Mouse (Mus musculus): ENCODE measurements at regions not wholly inside any gene's neighbourhood (a gene's known extent, or its start where the extent isn't known, plus 50 kb on each side); places are given as distances from the start of the nearest gene placed in this dataset.

DNA sequence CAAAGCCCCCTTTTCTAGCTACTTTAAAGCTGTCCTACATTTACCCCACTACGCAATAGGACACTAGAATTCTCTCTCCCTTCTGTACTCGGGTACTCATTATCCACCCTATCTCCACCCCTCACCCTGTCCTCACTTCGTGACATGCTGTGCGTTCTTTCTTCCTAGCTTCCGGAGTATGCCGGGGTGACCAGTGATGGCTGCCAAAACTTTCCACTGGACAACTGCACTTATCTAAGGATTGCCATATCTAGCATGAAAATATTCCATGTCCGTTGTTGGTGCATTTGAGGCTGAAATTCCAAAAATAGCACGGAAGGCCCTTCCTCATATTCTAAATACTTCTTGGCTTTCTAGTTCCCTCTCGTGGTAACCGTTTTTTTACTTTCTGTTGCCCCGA lies 54.5 kb upstream of the Slc9a9 start:
- no peak for TF ChIP-seq POLR2A (IDR thresholded peaks at IDR 0.05; ENCODE audit: low read depth, low read length)
- TF ChIP-seq ZKSCAN1 (IDR thresholded peaks at IDR 0.05; ENCODE audit: borderline replicate concordance, low read depth, low read length), result no peak
- no peak for TF ChIP-seq NELFE (IDR thresholded peaks at IDR 0.05; ENCODE audit: low read depth, low read length)
- TF ChIP-seq EP300 (IDR thresholded peaks at IDR 0.05; ENCODE audit: low read length), result no peak
- TF ChIP-seq BHLHE40 (IDR thresholded peaks at IDR 0.05; ENCODE audit: low read depth, low read length), result no peak
- TF ChIP-seq TCF12 (IDR thresholded peaks at IDR 0.05; ENCODE audit: low read depth, low read length), result no peak
- TF ChIP-seq MAFK (IDR thresholded peaks at IDR 0.05; ENCODE audit: insufficient replicate concordance, low read length), result no peak
- TF ChIP-seq PAX5 (IDR thresholded peaks at IDR 0.05; ENCODE audit: low read length), result no peak
- TF ChIP-seq USF2 (conservative IDR thresholded peaks at IDR 0.05; ENCODE audit: low read depth, low read length), result no peak
- no peak for TF ChIP-seq CTCF (conservative IDR thresholded peaks at IDR 0.05 in 1 of 2, IDR thresholded peaks at IDR 0.05 in 1 of 2; ENCODE audit: low read depth in 2 of 2, low read length in 2 of 2)
- TF ChIP-seq KAT2A (IDR thresholded peaks at IDR 0.05; ENCODE audit: insufficient replicate concordance, low read length), result no peak
- TF ChIP-seq ZMIZ1 (IDR thresholded peaks at IDR 0.05; ENCODE audit: low read depth, low read length), result no peak
- TF ChIP-seq UBTF (IDR thresholded peaks at IDR 0.05; ENCODE audit: low read depth, low read length), result no peak
- TF ChIP-seq JUND (conservative IDR thresholded peaks at IDR 0.05; ENCODE audit: low read depth, low read length), result no peak
